Comparison of ENCODE assay signal across 21 mouse cellular contexts in genomic region chr13:5729426-5730068, GRCm38 (mm10).
DNase-seq lines count a peak whose midpoint lies in the region; ATAC-seq and TF ChIP-seq lines count a peak whose summit lies in the region.
"Had no signal": no experiment of that assay in that cellular context is flagged by ENCODE, and none has a peak within 500 bp of the region (broad histone marks: within the 10 kb centered on the region; RNA-seq: fewer than 3 reads in every experiment).

No protein-coding gene starts in this region.

- H3K27ac ChIP-seq in forebrain, embryonic 13.5 days = no peak overlapping the region
- no peak overlapping the region for H3K27ac ChIP-seq in forebrain, embryonic 11.5 days (ENCODE audit: low read depth, low read length)
- no peak overlapping the region for H3K27ac ChIP-seq in midbrain, embryonic 12.5 days (replicated peaks)
- H3K27ac ChIP-seq: gastrocnemius, adult 2 months; layer of hippocampus, adult 2 months; limb, embryonic 10.5 days; liver, embryonic 15.5 days; macrophage had no signal

- H3K27me3 ChIP-seq in forebrain, embryonic 13.5 days = no peaks in the 10 kb centered on the region
- no peaks in the 10 kb centered on the region for H3K27me3 ChIP-seq in forebrain, embryonic 11.5 days (ENCODE audit: control insufficient read depth, insufficient read depth, low read length)
- no peaks in the 10 kb centered on the region for H3K27me3 ChIP-seq in midbrain, embryonic 12.5 days
- H3K27me3 ChIP-seq: heart, embryonic 12.5 days; liver, embryonic 15.5 days had no signal

- 70% methylated on average over 6 of the region's 6 CpGs for WGBS in forebrain, embryonic 13.5 days
- WGBS in forebrain, embryonic 11.5 days = 78% methylated on average over 6 of the region's 6 CpGs
- WGBS in midbrain, embryonic 12.5 days = 70% methylated on average over 6 of the region's 6 CpGs
- WGBS in lung, adult 2 months = 84% methylated on average over 6 of the region's 6 CpGs

- no peak for TF ChIP-seq CTCF in lung, adult 2 months (IDR thresholded peaks at IDR 0.05; ENCODE audit: insufficient read depth, low read length)

- no peak overlapping the region for H3K4me2 ChIP-seq in forebrain, embryonic 13.5 days
- H3K4me2 ChIP-seq in forebrain, embryonic 11.5 days (ENCODE audit: low read depth, low read length, severe bottlenecking) = no peak overlapping the region
- H3K4me2 ChIP-seq in midbrain, embryonic 12.5 days (replicated peaks) = no peak overlapping the region
- H3K4me2 ChIP-seq: heart, embryonic 12.5 days; liver, embryonic 15.5 days had no signal

- 0 out of 2 replicates have a peak, but pooled peaks have one; percentile 49 for ATAC-seq in forebrain, embryonic 13.5 days
- no peak for ATAC-seq in forebrain, embryonic 11.5 days (replicated peaks; ENCODE audit: low FRiP score)
- ATAC-seq in midbrain, embryonic 12.5 days (ENCODE audit: low FRiP score, low read depth) = peak; percentile 50
- ATAC-seq: CD4-positive, CD25-positive, alpha-beta regulatory T cell, adult 4 months; intestine, postnatal 0 days; lung, postnatal 0 days had no signal

- H3K4me1 ChIP-seq in forebrain, embryonic 13.5 days = peaks cover 12% of the 10 kb centered on the region
- no peaks in the 10 kb centered on the region for H3K4me1 ChIP-seq in forebrain, embryonic 11.5 days (replicated peaks; ENCODE audit: control insufficient read depth, insufficient read depth, low read length)
- peaks cover 12% of the 10 kb centered on the region for H3K4me1 ChIP-seq in midbrain, embryonic 12.5 days
- no peaks in the 10 kb centered on the region for H3K4me1 ChIP-seq in lung, adult 2 months (ENCODE audit: control insufficient read depth, insufficient read depth, low read length)
- H3K4me1 ChIP-seq: heart, embryonic 12.5 days; limb, embryonic 10.5 days; liver, embryonic 15.5 days had no signal

- no peak overlapping the region for H3K4me3 ChIP-seq in forebrain, embryonic 13.5 days
- no peak overlapping the region for H3K4me3 ChIP-seq in forebrain, embryonic 11.5 days (ENCODE audit: low read depth, low read length)
- H3K4me3 ChIP-seq in midbrain, embryonic 12.5 days = no peak overlapping the region
- no peak overlapping the region for H3K4me3 ChIP-seq in lung, adult 2 months (replicated peaks; ENCODE audit: extremely low read depth, low read depth, low read length)
- H3K4me3 ChIP-seq: gastrocnemius, adult 2 months; heart, embryonic 12.5 days; layer of hippocampus, adult 2 months; limb, embryonic 10.5 days; liver, embryonic 15.5 days had no signal

- no peaks in the 10 kb centered on the region for H3K9me3 ChIP-seq in forebrain, embryonic 13.5 days (replicated peaks)
- H3K9me3 ChIP-seq in forebrain, embryonic 11.5 days (ENCODE audit: control insufficient read depth, low read length) = no peaks in the 10 kb centered on the region
- H3K9me3 ChIP-seq in midbrain, embryonic 12.5 days = no peaks in the 10 kb centered on the region
- H3K9me3 ChIP-seq: heart, embryonic 12.5 days; limb, embryonic 10.5 days; liver, embryonic 15.5 days had no signal

- no peak for DNase-seq in forebrain, embryonic 11.5 days (ENCODE audit: low spot score)
- DNase-seq in retina, postnatal 1 day = peak; percentile 9
- no peak for DNase-seq in retina, embryonic 14.5 days (ENCODE audit: low spot score)
- DNase-seq in gastrocnemius, postnatal 4 days (ENCODE audit: low spot score in 2 of 2) = no peak
- no peak for DNase-seq in lung, adult 2 months
- DNase-seq: adrenal gland, postnatal 36 days; cerebellum, adult 9-11 months; gastrocnemius, adult 2 months; heart, postnatal 10 days; kidney, postnatal 25 days; liver had no signal

- no peak overlapping the region for H3K9ac ChIP-seq in forebrain, embryonic 13.5 days
- no peak overlapping the region for H3K9ac ChIP-seq in forebrain, embryonic 11.5 days (ENCODE audit: low read length)
- no peak overlapping the region for H3K9ac ChIP-seq in midbrain, embryonic 12.5 days (replicated peaks)
- H3K9ac ChIP-seq: heart, embryonic 12.5 days; liver, embryonic 15.5 days had no signal

- H3K36me3 ChIP-seq in forebrain, embryonic 13.5 days (ENCODE audit: poor library complexity, severe bottlenecking) = no peaks in the 10 kb centered on the region
- no peaks in the 10 kb centered on the region for H3K36me3 ChIP-seq in forebrain, embryonic 11.5 days (ENCODE audit: control insufficient read depth, insufficient read depth, low read length)
- no peaks in the 10 kb centered on the region for H3K36me3 ChIP-seq in midbrain, embryonic 12.5 days
- H3K36me3 ChIP-seq: heart, embryonic 12.5 days; limb, embryonic 10.5 days; liver, embryonic 15.5 days had no signal

- TF ChIP-seq POLR2A in lung, adult 2 months (IDR thresholded peaks at IDR 0.05; ENCODE audit: borderline replicate concordance, extremely low read depth, low read depth, low read length) = no peak
